Comparison of ENCODE assay signal across 7 mouse cellular contexts in the genomic region with DNA sequence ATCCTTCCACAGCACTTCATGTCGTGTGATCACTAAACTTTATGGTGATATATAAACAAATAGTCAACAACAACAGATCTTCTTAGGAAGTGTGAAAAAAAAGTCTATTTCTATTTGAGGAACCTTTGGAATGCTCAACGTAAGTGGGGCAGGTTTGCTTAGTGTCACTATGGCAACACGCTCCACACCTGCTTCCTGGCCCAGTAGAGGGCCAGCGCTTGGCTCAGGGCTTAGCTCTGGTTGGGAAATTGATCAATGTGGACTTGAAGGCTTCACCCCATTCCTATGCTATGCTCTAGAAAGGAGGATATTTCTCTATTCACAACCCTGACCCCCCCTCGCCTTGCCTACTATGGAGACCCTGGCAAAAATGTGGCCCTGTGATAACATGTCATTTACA.
DNase-seq lines count a peak whose midpoint lies in the region; ATAC-seq and TF ChIP-seq lines count a peak whose summit lies in the region.

No protein-coding gene starts in this region.

- intact Hi-C loops in heart, adult 2 months (cut with DNase I) = no loop called here

- no peak for TF ChIP-seq CTCF in heart, adult 2 months (IDR thresholded peaks at IDR 0.05)

- no peak overlapping the region for H3K9ac ChIP-seq in midbrain, embryonic 11.5 days (ENCODE audit: low read length)
- no peak overlapping the region for H3K9ac ChIP-seq in hindbrain, embryonic 12.5 days
- H3K9ac ChIP-seq in lung, embryonic 16.5 days (ENCODE audit: low read length) = no peak overlapping the region
- no peak overlapping the region for H3K9ac ChIP-seq in stomach, embryonic 16.5 days (ENCODE audit: low read length)
- H3K9ac ChIP-seq in heart, adult 2 months (ENCODE audit: low read depth, low read length) = no peak overlapping the region

- no peak overlapping the region for H3K4me3 ChIP-seq in midbrain, embryonic 11.5 days (ENCODE audit: low read depth, low read length)
- no peak overlapping the region for H3K4me3 ChIP-seq in midbrain, embryonic 10.5 days
- no peak overlapping the region for H3K4me3 ChIP-seq in hindbrain, embryonic 12.5 days
- no peak overlapping the region for H3K4me3 ChIP-seq in lung, embryonic 16.5 days (ENCODE audit: low read length)
- no peak overlapping the region for H3K4me3 ChIP-seq in stomach, embryonic 16.5 days (replicated peaks; ENCODE audit: low read length)
- H3K4me3 ChIP-seq in heart, adult 2 months = no peak overlapping the region

- no peak for TF ChIP-seq EP300 in heart, adult 2 months (IDR thresholded peaks at IDR 0.05; ENCODE audit: insufficient read depth, low read depth, low read length)

- peak; percentile 68; the same call in 1 of the 2 replicates for ATAC-seq in midbrain, embryonic 11.5 days (ENCODE audit: low FRiP score)
- peak; percentile 60; the same call in 1 of the 2 replicates for ATAC-seq in hindbrain, embryonic 12.5 days (ENCODE audit: low FRiP score)
- peak; percentile 88 for ATAC-seq in lung, embryonic 16.5 days (ENCODE audit: low read depth)
- ATAC-seq in stomach, embryonic 16.5 days (ENCODE audit: insufficient read depth, low FRiP score) = 0 out of 2 replicates have a peak, but pooled peaks have one; percentile 49

- no peak overlapping the region for H3K4me2 ChIP-seq in midbrain, embryonic 11.5 days
- H3K4me2 ChIP-seq in hindbrain, embryonic 12.5 days (replicated peaks) = no peak overlapping the region
- H3K4me2 ChIP-seq in lung, embryonic 16.5 days (ENCODE audit: low read depth, low read length) = 0 out of 2 replicates have a peak overlapping the region, but pooled peaks have one; percentile 6
- H3K4me2 ChIP-seq in stomach, embryonic 16.5 days (ENCODE audit: low read depth, low read length) = no peak overlapping the region

- no peaks in the 10 kb centered on the region for H3K9me3 ChIP-seq in midbrain, embryonic 11.5 days (ENCODE audit: control insufficient read depth, low read length)
- H3K9me3 ChIP-seq in midbrain, embryonic 10.5 days (replicated peaks) = peaks cover 8% of the 10 kb centered on the region
- peaks cover 3% of the 10 kb centered on the region; the same call in 1 of the 2 replicates for H3K9me3 ChIP-seq in hindbrain, embryonic 12.5 days (replicated peaks)
- peaks cover 4% of the 10 kb centered on the region for H3K9me3 ChIP-seq in lung, embryonic 16.5 days (ENCODE audit: control insufficient read depth, low read length)
- peaks cover 4% of the 10 kb centered on the region; the same call in 1 of the 2 replicates for H3K9me3 ChIP-seq in stomach, embryonic 16.5 days (replicated peaks; ENCODE audit: control insufficient read depth, low read length)

- H3K79me2 ChIP-seq in heart, adult 2 months (replicated peaks; ENCODE audit: control insufficient read depth, insufficient read depth, low read length) = no peaks in the 10 kb centered on the region

- DNase-seq in midbrain, embryonic 11.5 days (ENCODE audit: low spot score, missing footprints) = peak; percentile 78
- no peak for DNase-seq in midbrain, embryonic 10.5 days (ENCODE audit: low spot score)
- no peak for DNase-seq in yolk sac, embryonic 10.5 days (ENCODE audit: low spot score)
- DNase-seq in heart, adult 2 months = no peak

- H3K27ac ChIP-seq in midbrain, embryonic 11.5 days (ENCODE audit: low read depth, low read length) = no peak overlapping the region
- H3K27ac ChIP-seq in midbrain, embryonic 10.5 days (replicated peaks) = no peak overlapping the region; the same call in 1 of the 2 replicates
- no peak overlapping the region for H3K27ac ChIP-seq in hindbrain, embryonic 12.5 days
- H3K27ac ChIP-seq in lung, embryonic 16.5 days (ENCODE audit: low read length) = no peak overlapping the region
- H3K27ac ChIP-seq in stomach, embryonic 16.5 days (ENCODE audit: low read length) = no peak overlapping the region
- H3K27ac ChIP-seq in heart, adult 2 months = no peak overlapping the region

- H3K27me3 ChIP-seq in midbrain, embryonic 11.5 days (ENCODE audit: control insufficient read depth, insufficient read depth, low read length) = no peaks in the 10 kb centered on the region
- no peaks in the 10 kb centered on the region for H3K27me3 ChIP-seq in midbrain, embryonic 10.5 days (ENCODE audit: low read depth, poor library complexity, severe bottlenecking)
- H3K27me3 ChIP-seq in hindbrain, embryonic 12.5 days = no peaks in the 10 kb centered on the region
- 0 out of 2 replicates have a peak, but pooled peaks cover 2% of the 10 kb centered on the region for H3K27me3 ChIP-seq in lung, embryonic 16.5 days (ENCODE audit: control insufficient read depth, insufficient read depth, low read depth, low read length)
- H3K27me3 ChIP-seq in stomach, embryonic 16.5 days (ENCODE audit: control insufficient read depth, insufficient read depth, low read length) = no peaks in the 10 kb centered on the region
- no peaks in the 10 kb centered on the region for H3K27me3 ChIP-seq in heart, adult 2 months (ENCODE audit: control insufficient read depth, insufficient read depth, low read length)

- TF ChIP-seq POLR2A in heart, adult 2 months (IDR thresholded peaks at IDR 0.05; ENCODE audit: insufficient read depth, low read depth, low read length) = no peak

- H3K4me1 ChIP-seq in midbrain, embryonic 11.5 days (ENCODE audit: control insufficient read depth, insufficient read depth, low read length) = no peaks in the 10 kb centered on the region
- H3K4me1 ChIP-seq in midbrain, embryonic 10.5 days = peaks cover 3% of the 10 kb centered on the region; the same call in 1 of the 2 replicates
- H3K4me1 ChIP-seq in hindbrain, embryonic 12.5 days = no peaks in the 10 kb centered on the region
- peaks cover 5% of the 10 kb centered on the region; the same call in 1 of the 2 replicates for H3K4me1 ChIP-seq in lung, embryonic 16.5 days (replicated peaks; ENCODE audit: control insufficient read depth, insufficient read depth, low read length)
- no peaks in the 10 kb centered on the region for H3K4me1 ChIP-seq in stomach, embryonic 16.5 days (ENCODE audit: control insufficient read depth, insufficient read depth, low read length)
- no peaks in the 10 kb centered on the region for H3K4me1 ChIP-seq in heart, adult 2 months (ENCODE audit: control insufficient read depth, insufficient read depth, low read length)

- H3K36me3 ChIP-seq in midbrain, embryonic 11.5 days (ENCODE audit: control insufficient read depth, insufficient read depth, low read length) = no peaks in the 10 kb centered on the region
- no peaks in the 10 kb centered on the region for H3K36me3 ChIP-seq in midbrain, embryonic 10.5 days
- H3K36me3 ChIP-seq in hindbrain, embryonic 12.5 days = no peaks in the 10 kb centered on the region
- no peaks in the 10 kb centered on the region for H3K36me3 ChIP-seq in lung, embryonic 16.5 days (ENCODE audit: control insufficient read depth, insufficient read depth, low read length)
- no peaks in the 10 kb centered on the region for H3K36me3 ChIP-seq in stomach, embryonic 16.5 days (ENCODE audit: control insufficient read depth, insufficient read depth, low read length)
- H3K36me3 ChIP-seq in heart, adult 2 months (ENCODE audit: control insufficient read depth, insufficient read depth, low read length) = no peaks in the 10 kb centered on the region

- 52% methylated on average over 5 of the region's 5 CpGs for WGBS in midbrain, embryonic 11.5 days
- 63% methylated on average over 5 of the region's 5 CpGs for WGBS in midbrain, embryonic 10.5 days
- 60% methylated on average over 5 of the region's 5 CpGs for WGBS in hindbrain, embryonic 12.5 days
- 32% methylated on average over 5 of the region's 5 CpGs for WGBS in lung, embryonic 16.5 days
- 44% methylated on average over 5 of the region's 5 CpGs for WGBS in stomach, embryonic 16.5 days
- 53% methylated on average over 5 of the region's 5 CpGs for WGBS in heart, adult 2 months
